Mouse (Mus musculus): Measurements from ENCODE around the gene Zfp367.

DNA sequence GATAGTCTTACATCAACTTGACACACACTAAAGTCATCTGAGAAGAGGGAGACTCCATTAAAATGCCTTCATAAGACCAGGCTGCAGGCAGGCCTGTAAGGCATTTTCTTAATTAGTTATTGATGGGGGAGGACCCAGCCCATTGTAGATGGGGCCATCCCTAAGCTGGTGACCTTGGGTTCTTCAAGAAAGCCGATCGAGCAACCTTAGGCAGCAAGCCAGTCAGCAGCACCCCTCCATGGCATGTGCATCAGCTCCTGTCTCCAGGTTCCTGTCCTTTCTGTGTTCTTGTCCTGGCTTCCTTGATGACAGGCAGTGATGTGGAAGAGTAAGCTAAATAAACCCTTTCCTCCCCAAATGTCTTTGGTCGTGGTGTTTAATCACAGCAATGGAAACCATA, 60.9 kb downstream of the Zfp367 start:
- TF ChIP-seq POLR2A (IDR thresholded peaks at IDR 0.05; ENCODE audit: low read depth, low read length) (no peak), CTCF (IDR thresholded peaks at IDR 0.05; ENCODE audit: borderline replicate concordance, insufficient read depth, low read length) (no peak)
